Mouse (Mus musculus) thymus, postnatal 36 days (tissue): ENCODE results near the gene Gm21698.
"Not testable (repeated sequence)": the region's sequence is repeated elsewhere in the genome, so short reads cannot be mapped to it uniquely, and the experiment has no call there.

Experiments
- DNase-seq, 2 experiments: peaks; one replicate each; pipeline ENCODE4 v3.0.0; 2022; ENCODE audit warnings: mixed read lengths in 2 of 2

Gm21698 gene

DNA sequence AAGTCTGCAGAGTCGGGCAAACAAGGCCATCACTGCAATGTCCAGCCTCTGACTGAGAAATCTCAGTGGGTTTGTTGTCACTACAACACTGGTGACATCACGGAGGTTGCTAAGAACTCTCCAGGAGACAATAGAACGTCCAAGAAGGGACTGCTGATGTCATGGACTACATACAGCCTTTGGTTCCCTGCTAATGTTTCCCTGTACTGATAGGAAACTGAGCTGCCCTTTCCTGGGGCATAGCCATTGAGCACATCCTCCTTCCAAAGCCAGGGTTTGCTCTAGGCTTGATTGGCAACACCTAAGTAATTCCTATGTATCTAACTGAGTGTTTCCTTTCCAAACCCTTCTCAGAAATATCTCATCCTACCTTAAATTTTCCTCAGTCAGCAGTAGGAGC is at the start of gene Gm21698:
TSS of gene Gm21698 (minus strand) at position 101 of the 400 bp plus-strand sequence.
- not testable (repeated sequence) for DNase-seq

DNA sequence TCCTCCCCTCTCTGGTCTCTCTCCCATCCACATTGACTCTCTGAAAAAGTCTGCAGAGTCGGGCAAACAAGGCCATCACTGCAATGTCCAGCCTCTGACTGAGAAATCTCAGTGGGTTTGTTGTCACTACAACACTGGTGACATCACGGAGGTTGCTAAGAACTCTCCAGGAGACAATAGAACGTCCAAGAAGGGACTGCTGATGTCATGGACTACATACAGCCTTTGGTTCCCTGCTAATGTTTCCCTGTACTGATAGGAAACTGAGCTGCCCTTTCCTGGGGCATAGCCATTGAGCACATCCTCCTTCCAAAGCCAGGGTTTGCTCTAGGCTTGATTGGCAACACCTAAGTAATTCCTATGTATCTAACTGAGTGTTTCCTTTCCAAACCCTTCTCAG is 34.4 kb upstream of the Gm21698 start, which contains the start of gene Gm5862:
TSS of gene Gm5862 (minus strand) at position 101 of the 400 bp plus-strand sequence.
- not testable (repeated sequence) for DNase-seq

DNA sequence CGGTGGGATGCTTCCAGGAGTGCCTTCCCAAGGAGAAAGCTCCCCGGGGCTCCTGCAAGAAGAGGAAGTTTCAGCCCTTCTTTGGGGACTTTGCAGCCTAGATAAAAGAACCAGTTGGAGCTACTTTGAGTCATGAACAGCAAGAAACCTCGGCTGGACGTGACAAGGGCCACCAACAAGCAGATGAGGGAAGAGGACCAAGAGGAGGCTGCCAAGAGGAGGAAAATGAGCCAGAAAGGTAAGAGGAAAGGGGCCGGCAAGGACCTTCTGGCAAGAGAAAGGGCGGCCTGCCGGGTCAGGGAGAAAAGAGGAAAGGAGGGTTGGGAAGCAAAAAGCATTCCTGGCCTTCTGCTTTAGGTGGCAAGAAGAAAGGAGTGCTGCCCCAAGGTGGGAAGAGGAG is 19.2 kb upstream of the Gm21698 start:
- not testable (repeated sequence) for DNase-seq

- peak in 1 of 2 experiments; percentile 3 for DNase-seq
Measured at GRCm38 (mm10) chr5:26006937-26007695, 18.7 kb upstream of the Gm21698 start.

DNA sequence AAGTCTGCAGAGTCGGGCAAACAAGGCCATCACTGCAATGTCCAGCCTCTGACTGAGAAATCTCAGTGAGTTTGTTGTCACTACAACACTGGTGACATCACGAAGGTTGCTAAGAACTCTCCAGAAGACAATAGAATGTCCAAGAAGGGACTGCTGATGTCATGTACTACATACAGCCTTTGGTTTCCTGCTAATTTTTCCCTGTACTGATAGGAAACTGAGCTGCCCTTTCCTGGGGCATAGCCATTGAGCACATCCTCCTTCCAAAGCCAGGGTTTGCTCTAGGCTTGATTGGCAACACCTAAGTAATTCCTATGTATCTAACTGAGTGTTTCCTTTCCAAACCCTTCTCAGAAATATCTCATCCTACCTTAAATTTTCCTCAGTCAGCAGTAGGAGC is 16.2 kb upstream of the Gm21698 start, which contains the start of gene Gm1979:
TSS of gene Gm1979 (minus strand) at position 101 of the 400 bp plus-strand sequence.
- not testable (repeated sequence) for DNase-seq

DNA sequence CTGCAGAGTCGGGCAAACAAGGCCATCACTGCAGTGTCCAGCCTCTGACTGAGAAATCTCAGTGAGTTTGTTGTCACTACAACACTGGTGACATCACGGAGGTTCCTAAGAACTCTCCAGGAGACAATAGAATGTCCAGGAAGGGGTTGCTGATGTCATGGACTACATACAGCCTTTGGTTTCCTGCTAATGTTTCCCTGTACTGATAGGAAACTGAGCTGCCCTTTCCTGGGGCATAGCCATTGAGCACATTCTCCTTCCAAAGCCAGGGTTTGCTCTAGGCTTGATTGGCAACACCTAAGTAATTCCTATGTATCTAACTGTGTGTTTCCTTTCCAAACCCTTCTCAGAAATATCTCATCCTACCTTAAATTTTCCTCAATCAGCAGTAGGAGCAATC is 15.9 kb downstream of the Gm21698 start, which contains the start of gene Gm21680:
TSS of gene Gm21680 (minus strand) at position 101 of the 400 bp plus-strand sequence.
- not testable (repeated sequence) for DNase-seq

DNA sequence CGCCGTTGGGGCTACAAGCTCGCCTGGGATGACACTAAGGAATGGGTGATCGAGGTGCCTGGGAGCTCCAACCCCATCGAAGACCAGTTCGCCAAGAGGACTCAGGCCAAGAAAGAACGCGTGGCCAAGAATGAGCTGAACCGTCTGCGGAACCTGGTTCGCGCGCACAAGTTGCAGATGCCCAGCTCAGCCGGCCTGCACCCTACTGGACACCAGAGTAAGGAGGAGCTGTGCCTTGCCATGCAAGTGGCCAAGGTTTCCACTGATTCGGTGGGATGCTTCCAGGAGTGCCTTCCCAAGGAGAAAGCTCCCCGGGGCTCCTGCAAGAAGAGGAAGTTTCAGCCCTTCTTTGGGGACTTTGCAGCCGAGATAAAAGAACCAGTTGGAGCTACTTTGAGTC is 31.4 kb downstream of the Gm21698 start:
- DNase-seq, result not testable (repeated sequence)

- DNase-seq, result not testable (repeated sequence)
Measured at GRCm38 (mm10) chr5:25956611-25957010, 31.8 kb downstream of the Gm21698 start.

GRCm38 (mm10) chr5:25954317-25954716 is 34.1 kb downstream of the Gm21698 start, which contains the start of gene Gm21671:
Gene Gm21671, minus strand, starts transcription at chr5:25954417.
- DNase-seq, result not testable (repeated sequence)

DNA sequence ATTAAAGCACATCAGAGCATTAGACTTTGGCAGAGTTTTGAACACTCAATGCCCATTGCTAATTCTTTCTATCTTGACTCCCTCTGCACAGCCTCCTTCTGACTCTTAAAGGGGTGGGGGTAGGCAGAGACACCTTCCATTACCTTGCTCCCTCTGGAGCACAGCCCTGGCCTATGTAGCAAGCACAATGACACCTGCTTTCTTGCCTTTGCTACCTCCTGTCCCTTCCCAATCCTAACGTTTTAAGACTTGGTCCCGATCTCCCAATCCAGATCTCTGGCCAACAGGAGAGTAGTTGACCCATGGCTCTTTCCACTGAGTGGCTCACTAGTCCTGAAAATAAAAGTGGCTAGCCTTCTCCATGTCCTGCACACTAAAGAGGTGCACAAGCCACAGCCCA is 43.1 kb downstream of the Gm21698 start:
- DNase-seq, result not testable (repeated sequence)

DNA sequence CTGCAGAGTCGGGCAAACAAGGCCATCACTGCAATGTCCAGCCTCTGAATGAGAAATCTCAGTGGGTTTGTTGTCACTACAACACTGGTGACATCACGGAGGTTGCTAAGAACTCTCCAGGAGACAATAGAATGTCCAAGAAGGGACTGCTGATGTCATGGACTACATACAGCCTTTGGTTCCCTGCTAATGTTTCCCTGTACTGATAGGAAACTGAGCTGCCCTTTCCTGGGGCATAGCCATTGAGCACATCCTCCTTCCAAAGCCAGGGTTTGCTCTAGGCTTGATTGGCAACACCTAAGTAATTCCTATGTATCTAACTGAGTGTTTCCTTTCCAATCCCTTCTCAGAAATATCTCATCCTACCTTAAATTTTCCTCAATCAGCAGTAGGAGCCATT is 46.2 kb downstream of the Gm21698 start, which contains the start of gene Gm21663:
TSS of gene Gm21663 (minus strand) at position 101 of the 400 bp plus-strand sequence.
- not testable (repeated sequence) for DNase-seq
